Mouse (Mus musculus): Measurements from ENCODE around the gene Gbx1.

The Gbx1 gene

GRCm38 (mm10) chr5:24525360-24526189 is 1.4 kb downstream of the Gbx1 start:
- DNase-seq (ENCODE audit: low read depth, low spot score) = no peak

DNA sequence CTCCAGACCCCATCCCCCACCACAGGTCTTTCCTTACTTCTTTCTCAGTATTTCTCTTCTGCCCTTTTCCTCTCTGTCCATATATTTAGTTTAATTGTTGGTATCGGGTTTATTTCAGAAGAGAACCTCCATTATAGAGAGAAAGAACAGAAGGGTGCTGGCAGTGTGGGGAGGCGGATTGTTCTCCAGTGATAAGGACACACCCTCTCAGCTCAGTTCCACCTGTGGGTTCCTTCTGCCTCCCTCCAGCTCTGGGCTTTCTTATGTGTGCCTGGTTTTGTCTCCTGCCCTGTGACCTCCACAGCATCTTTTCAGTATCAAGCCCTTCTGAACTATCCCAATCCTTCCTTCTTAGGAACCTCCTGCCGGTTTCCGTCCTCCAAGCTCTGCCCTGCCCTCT is 2.5 kb downstream of the Gbx1 start:
- no peak for DNase-seq (ENCODE audit: low read depth, low spot score)

DNA sequence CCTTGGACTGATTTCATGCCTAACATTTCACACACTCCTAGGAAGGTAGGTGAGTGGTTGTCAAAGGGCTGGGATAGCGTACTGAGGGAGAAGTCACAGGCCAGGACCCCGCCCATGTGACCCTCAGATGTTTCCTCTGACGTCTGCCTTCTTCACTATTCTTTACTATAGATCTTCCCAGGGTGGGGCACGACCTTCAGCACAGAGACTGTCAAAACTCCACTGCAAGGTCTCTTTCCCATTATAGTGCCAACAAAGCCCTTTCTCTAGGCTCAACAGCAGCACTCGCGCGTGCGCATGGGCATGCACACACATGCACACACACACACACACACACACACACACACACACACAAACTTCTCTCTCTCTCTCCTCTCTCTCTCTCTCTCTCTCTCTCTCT is 3.2 kb downstream of the Gbx1 start:
- no peak for DNase-seq (ENCODE audit: low read depth, low spot score)

GRCm38 (mm10) chr5:24521366-24521765 is 5.6 kb downstream of the Gbx1 start:
- no peak for DNase-seq (ENCODE audit: low read depth, low spot score)

- DNase-seq (ENCODE audit: low read depth, low spot score) = no peak
Measured at GRCm38 (mm10) chr5:24512271-24512670, 14.7 kb downstream of the Gbx1 start.

GRCm38 (mm10) chr5:24510635-24511034 is 16.4 kb downstream of the Gbx1 start:
- DNase-seq (ENCODE audit: low read depth, low spot score) = no peak

- no peak for DNase-seq (ENCODE audit: low read depth, low spot score)
Measured at GRCm38 (mm10) chr5:24508406-24508805, 18.6 kb downstream of the Gbx1 start.

GRCm38 (mm10) chr5:24505513-24505912 is 21.5 kb downstream of the Gbx1 start:
- no peak for DNase-seq (ENCODE audit: low read depth, low spot score)

DNA sequence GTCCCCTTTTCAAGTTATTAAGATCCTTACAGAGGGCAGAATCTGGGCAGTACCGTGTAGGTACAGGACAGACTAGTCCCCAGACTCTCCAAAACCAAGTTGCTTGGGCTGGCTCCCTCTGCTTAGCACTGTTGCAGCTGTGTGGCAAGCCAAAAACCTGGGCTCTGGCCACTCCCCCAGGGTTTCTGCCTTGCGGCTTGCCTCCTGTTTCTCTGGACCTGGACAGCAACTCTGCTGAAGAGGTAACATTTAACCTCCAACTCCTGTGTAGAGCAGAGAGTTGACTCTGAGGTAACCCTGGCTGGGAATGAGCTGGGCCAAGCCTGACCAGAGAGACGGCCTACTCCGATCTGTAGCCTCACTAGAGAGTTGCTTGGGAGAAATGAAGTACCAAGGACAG is 24.2 kb downstream of the Gbx1 start:
- no peak for DNase-seq (ENCODE audit: low read depth, low spot score)

DNA sequence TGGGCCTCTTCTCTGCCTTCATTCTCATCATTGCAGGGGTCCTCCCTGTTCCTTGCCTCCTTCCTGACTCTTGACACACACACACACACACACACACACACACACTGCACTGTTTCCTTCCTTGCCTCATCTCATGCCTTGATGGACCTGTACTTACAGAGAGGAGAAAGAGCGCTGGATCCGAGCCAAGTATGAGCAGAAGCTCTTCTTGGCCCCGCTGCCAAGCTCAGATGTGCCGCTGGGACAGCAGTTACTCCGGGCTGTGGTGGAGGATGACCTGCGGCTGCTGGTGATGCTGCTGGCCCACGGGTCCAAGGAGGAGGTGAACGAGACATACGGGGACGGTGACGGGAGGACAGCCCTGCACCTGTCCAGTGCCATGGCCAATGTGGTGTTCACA is 26.2 kb downstream of the Gbx1 start:
- DNase-seq (ENCODE audit: low read depth, low spot score) = no peak

- no peak for DNase-seq (ENCODE audit: low read depth, low spot score)
Measured at GRCm38 (mm10) chr5:24499113-24499512, 27.9 kb downstream of the Gbx1 start.

- DNase-seq (ENCODE audit: low read depth, low spot score) = no peak
Measured at GRCm38 (mm10) chr5:24497526-24497925, 29.5 kb downstream of the Gbx1 start.

- DNase-seq (ENCODE audit: low read depth, low spot score) = no peak
Measured at GRCm38 (mm10) chr5:24496756-24497155, 30.2 kb downstream of the Gbx1 start.

DNA sequence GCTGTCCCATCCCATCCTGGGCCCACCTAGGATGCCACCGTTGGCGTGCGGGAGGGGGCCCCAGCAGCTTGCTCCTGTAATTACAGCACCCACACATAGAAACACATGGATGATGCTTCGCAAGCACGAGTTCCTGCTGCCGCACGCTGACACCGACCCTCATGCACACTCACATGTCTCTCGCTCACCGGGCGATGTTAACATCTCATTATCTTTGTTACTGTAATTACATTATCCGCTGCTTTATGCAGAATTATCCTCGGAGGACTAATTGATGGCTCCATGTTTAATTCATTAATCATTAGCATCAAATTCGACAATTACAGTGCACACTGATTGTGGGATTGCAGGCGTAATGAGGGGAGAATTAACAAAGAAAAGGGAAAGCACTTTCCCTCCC is 32.0 kb downstream of the Gbx1 start:
- no peak for DNase-seq (ENCODE audit: low read depth, low spot score)

GRCm38 (mm10) chr5:24492546-24493285 is 34.3 kb downstream of the Gbx1 start:
- DNase-seq (ENCODE audit: low read depth, low spot score) = no peak

DNA sequence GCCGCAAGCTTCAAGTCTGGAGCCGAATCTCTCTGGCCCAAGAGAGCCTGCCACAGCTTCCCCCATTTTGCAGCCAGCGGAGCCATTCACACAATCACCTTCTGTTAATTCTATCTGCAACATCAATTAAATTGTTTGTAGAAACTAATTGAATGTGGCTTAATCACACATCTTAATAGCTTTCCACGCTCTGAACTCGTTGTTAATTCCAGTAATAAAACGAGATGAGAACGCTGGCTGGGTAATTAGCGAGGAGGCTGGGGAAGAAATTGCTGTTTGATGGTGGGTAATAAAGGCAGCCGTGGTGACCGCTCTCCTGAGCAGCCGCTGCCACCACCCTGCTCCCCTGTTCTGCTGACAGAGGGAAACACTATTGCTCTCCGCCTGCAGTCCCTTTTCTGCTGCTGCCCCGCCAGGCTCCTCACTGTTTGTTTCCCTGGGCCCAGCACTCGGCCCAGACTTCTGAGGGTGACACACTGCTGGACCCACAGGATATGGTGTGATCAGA is 36.5 kb downstream of the Gbx1 start:
- DNase-seq (ENCODE audit: low read depth, low spot score) = no peak

- no peak for DNase-seq (ENCODE audit: low read depth, low spot score)
Measured at GRCm38 (mm10) chr5:24486738-24487137, 40.3 kb downstream of the Gbx1 start.

DNA sequence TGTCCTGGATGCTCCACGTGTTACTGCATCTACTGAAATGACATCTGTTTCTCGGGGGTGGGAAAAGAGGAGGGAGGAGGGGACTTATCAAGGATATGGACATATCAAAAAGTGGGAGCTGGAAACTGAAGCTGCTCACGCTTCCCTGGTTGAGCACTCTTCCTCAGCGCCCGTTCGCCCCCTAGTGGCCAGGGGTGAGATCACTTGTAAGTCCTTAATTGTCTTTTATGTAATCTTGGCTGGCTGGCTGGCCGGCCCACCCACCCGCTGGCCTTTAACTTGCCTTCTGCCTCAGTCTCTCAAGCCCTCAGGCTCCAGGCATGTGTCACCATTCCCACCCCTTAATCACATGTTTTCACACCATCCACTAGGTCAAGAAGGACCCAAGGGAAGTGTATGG is 40.9 kb downstream of the Gbx1 start:
- DNase-seq (ENCODE audit: low read depth, low spot score) = peak; percentile 63

GRCm38 (mm10) chr5:24484963-24485362 is 42.0 kb downstream of the Gbx1 start:
- DNase-seq (ENCODE audit: low read depth, low spot score) = no peak

GRCm38 (mm10) chr5:24483326-24483725 is 43.7 kb downstream of the Gbx1 start:
- DNase-seq (ENCODE audit: low read depth, low spot score) = no peak

- DNase-seq (ENCODE audit: low read depth, low spot score) = no peak
Measured at GRCm38 (mm10) chr5:24482247-24483079, 44.5 kb downstream of the Gbx1 start.

DNA sequence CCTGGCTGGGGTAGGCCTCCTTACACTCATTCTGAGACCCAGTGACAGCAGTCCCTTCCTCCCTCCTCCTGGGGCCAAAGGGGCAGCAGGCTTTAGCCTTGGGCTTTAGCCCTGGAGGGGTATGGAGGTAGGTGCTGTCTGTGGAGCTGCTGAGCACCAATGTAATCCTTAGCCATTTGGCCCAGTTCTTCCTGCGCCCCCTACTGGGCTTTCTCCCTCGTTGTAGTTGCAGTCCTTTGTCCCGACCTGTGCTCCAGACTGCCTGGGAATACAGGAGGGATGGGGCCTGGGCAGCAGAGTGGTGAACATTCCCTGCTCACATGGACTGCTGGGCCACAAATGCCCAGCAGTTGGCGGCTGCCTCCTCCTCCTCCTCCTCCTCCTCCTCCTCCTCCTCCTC is 45.4 kb downstream of the Gbx1 start:
- DNase-seq (ENCODE audit: low read depth, low spot score) = peak; percentile 27

Data from c-Kit-negative CD71-positive TER-119-positive erythroid progenitor cells, embryonic 14.5 days (primary cell).